Mouse (Mus musculus): ENCODE results near the gene Lama4. TPM values are rescaled to one million over a fixed set of nuclear protein-coding genes. Genes with fewer than 3 reads are reported as not detected.
A peak's percentile ranks its signal among the peaks of the same experiment; 100 is the strongest.

Lama4 gene
- polyA plus RNA-seq (2016; fragmentation: Nextera tagmentation; extraction: Ambion mirVana): 29.7 and 35.5 TPM in 2 replicates

GRCm38 (mm10) chr10:38965075-38965781 is at the start of gene Lama4:
Lama4 (plus strand) TSS chr10:38965515.
- Histone ChIP-seq H3K27me3 (peaks cover 3% of the 10 kb centered on the region; the same call in 1 of the 2 replicates), H3K4me3 (peak within 1 kb of the TSS; percentile 41), H3K36me3 (no peaks in the 10 kb centered on the region), H3K9me3 (replicated peaks) (no peaks in the 10 kb centered on the region), H3K27ac (peak within 1 kb of the TSS; percentile 68), H3K4me1 (peaks cover 14% of the 10 kb centered on the region), H3K9ac (peak within 1 kb of the TSS; percentile 59), H3K4me2 (replicated peaks) (peak within 1 kb of the TSS; percentile 71)
- WGBS: 4% methylated on average over 24 of the region's 24 CpGs
- peak; percentile 86 for ATAC-seq (ENCODE audit: low FRiP score)

GRCm38 (mm10) chr10:38916027-38916617 is 49.2 kb upstream of the Lama4 start:
- H3K36me3 ChIP-seq: no peaks in the 10 kb centered on the region
- H3K9me3 ChIP-seq (replicated peaks): no peaks in the 10 kb centered on the region
- H3K4me1 ChIP-seq: no peaks in the 10 kb centered on the region
- H3K27me3 ChIP-seq: no peaks in the 10 kb centered on the region
- H3K9ac ChIP-seq: no peak overlapping the region
- no peak overlapping the region for H3K4me3 ChIP-seq
- H3K4me2 ChIP-seq (replicated peaks): no peak overlapping the region
- H3K27ac ChIP-seq: no peak overlapping the region
- whole genome bisulfite sequencing: 72% methylated on average over 4 of the region's 4 CpGs
- ATAC-seq (ENCODE audit: low FRiP score): no peak

- WGBS: 91% methylated on average over 6 of the region's 6 CpGs
- Histone ChIP-seq H3K9ac (no peak overlapping the region), H3K27ac (no peak overlapping the region), H3K4me2 (replicated peaks) (no peak overlapping the region), H3K36me3 (no peaks in the 10 kb centered on the region), H3K9me3 (replicated peaks) (no peaks in the 10 kb centered on the region), H3K4me1 (no peaks in the 10 kb centered on the region), H3K4me3 (no peak overlapping the region), H3K27me3 (no peaks in the 10 kb centered on the region)
- ATAC-seq (ENCODE audit: low FRiP score): no peak
These were observed 36.2 kb upstream of the Lama4 start for GRCm38 (mm10) chr10:38928940-38929697.

- no peak overlapping the region for H3K4me3 ChIP-seq
- no peaks in the 10 kb centered on the region for H3K36me3 ChIP-seq
- no peak overlapping the region for H3K4me2 ChIP-seq (replicated peaks)
- H3K9ac ChIP-seq: no peak overlapping the region
- no peaks in the 10 kb centered on the region for H3K27me3 ChIP-seq
- H3K9me3 ChIP-seq (replicated peaks): no peaks in the 10 kb centered on the region
- ATAC-seq (ENCODE audit: low FRiP score): no peak
- H3K27ac ChIP-seq: no peak overlapping the region
- no peaks in the 10 kb centered on the region for H3K4me1 ChIP-seq
- 62% methylated on average over 2 of the region's 2 CpGs for WGBS
These were observed 20.6 kb upstream of the Lama4 start for GRCm38 (mm10) chr10:38944701-38945100.

- WGBS: 67% methylated on average over 2 of the region's 2 CpGs
- H3K27me3 ChIP-seq: peaks cover 3% of the 10 kb centered on the region; the same call in 1 of the 2 replicates
These were observed 3.4 kb upstream of the Lama4 start for GRCm38 (mm10) chr10:38961920-38962319.

GRCm38 (mm10) chr10:38964719-38965074 is 618 bp upstream of the Lama4 start:
- Histone ChIP-seq H3K4me1 (peaks cover 14% of the 10 kb centered on the region), H3K9ac (no peak overlapping the region), H3K27ac (no peak overlapping the region), H3K9me3 (replicated peaks) (no peaks in the 10 kb centered on the region), H3K36me3 (no peaks in the 10 kb centered on the region), H3K27me3 (peaks cover 3% of the 10 kb centered on the region; the same call in 1 of the 2 replicates), H3K4me2 (replicated peaks) (no peak overlapping the region; the same call in 1 of the 2 replicates), H3K4me3 (no peak overlapping the region)
- ATAC-seq (ENCODE audit: low FRiP score): 0 out of 2 replicates have a peak, but pooled peaks have one; percentile 11
- 80% methylated on average over 4 of the region's 4 CpGs for WGBS

More at GRCm38 (mm10) chr10:38961920-38962319, 3.4 kb upstream of the Lama4 start:
- H3K9ac ChIP-seq: no peak overlapping the region
- no peaks in the 10 kb centered on the region for H3K9me3 ChIP-seq (replicated peaks)
- H3K4me2 ChIP-seq (replicated peaks): no peak overlapping the region
- no peaks in the 10 kb centered on the region for H3K36me3 ChIP-seq
- H3K4me3 ChIP-seq: no peak overlapping the region
- H3K27ac ChIP-seq: no peak overlapping the region
- ATAC-seq (ENCODE audit: low FRiP score): no peak
- H3K4me1 ChIP-seq: peaks cover 13% of the 10 kb centered on the region

GRCm38 (mm10) chr10:38965857-38966256 is 542 bp downstream of the Lama4 start:
- H3K36me3 ChIP-seq: no peaks in the 10 kb centered on the region
- peak overlapping the region; percentile 59 for H3K9ac ChIP-seq
- ATAC-seq (ENCODE audit: low FRiP score): peak; percentile 48
- H3K4me2 ChIP-seq (replicated peaks): peak overlapping the region; percentile 71
- WGBS: under 1% methylated on average over 14 of the region's 14 CpGs
- H3K4me1 ChIP-seq: peaks cover 14% of the 10 kb centered on the region
- H3K9me3 ChIP-seq (replicated peaks): no peaks in the 10 kb centered on the region
- H3K27ac ChIP-seq: peak overlapping the region; percentile 68
- H3K4me3 ChIP-seq: peak overlapping the region; percentile 41
- peaks cover 3% of the 10 kb centered on the region; the same call in 1 of the 2 replicates for H3K27me3 ChIP-seq

GRCm38 (mm10) chr10:38966646-38967045 is 1.3 kb downstream of the Lama4 start:
- Histone ChIP-seq H3K36me3 (no peaks in the 10 kb centered on the region), H3K9ac (0 out of 2 replicates have a peak overlapping the region, but pooled peaks have one; percentile 25), H3K4me1 (peaks cover 14% of the 10 kb centered on the region), H3K4me3 (peak overlapping the region; percentile 41), H3K27ac (no peak overlapping the region), H3K4me2 (replicated peaks) (peak overlapping the region; percentile 71), H3K9me3 (replicated peaks) (no peaks in the 10 kb centered on the region), H3K27me3 (peaks cover 3% of the 10 kb centered on the region; the same call in 1 of the 2 replicates)
- no peak for ATAC-seq (ENCODE audit: low FRiP score)
- WGBS: 81% methylated on average over 2 of the region's 2 CpGs

- 75% methylated on average over 10 of the region's 10 CpGs for WGBS
- H3K27me3 ChIP-seq: peaks cover 3% of the 10 kb centered on the region; the same call in 1 of the 2 replicates
- peaks cover 14% of the 10 kb centered on the region for H3K4me1 ChIP-seq
- no peak overlapping the region for H3K4me3 ChIP-seq
- no peak overlapping the region for H3K9ac ChIP-seq
- ATAC-seq (ENCODE audit: low FRiP score): no peak
- no peaks in the 10 kb centered on the region for H3K9me3 ChIP-seq (replicated peaks)
- peak overlapping the region; percentile 32 for H3K4me2 ChIP-seq (replicated peaks)
- H3K36me3 ChIP-seq: no peaks in the 10 kb centered on the region
- H3K27ac ChIP-seq: no peak overlapping the region
These were observed 3.2 kb downstream of the Lama4 start for GRCm38 (mm10) chr10:38968326-38969072.

GRCm38 (mm10) chr10:38969543-38969942 is 4.2 kb downstream of the Lama4 start:
- H3K36me3 ChIP-seq: no peaks in the 10 kb centered on the region
- no peak overlapping the region for H3K9ac ChIP-seq
- 84% methylated on average over 2 of the region's 2 CpGs for WGBS
- H3K9me3 ChIP-seq (replicated peaks): no peaks in the 10 kb centered on the region
- no peak overlapping the region for H3K4me2 ChIP-seq (replicated peaks)
- peaks cover 3% of the 10 kb centered on the region; the same call in 1 of the 2 replicates for H3K27me3 ChIP-seq
- ATAC-seq (ENCODE audit: low FRiP score): no peak
- H3K4me1 ChIP-seq: peaks cover 14% of the 10 kb centered on the region
- no peak overlapping the region for H3K4me3 ChIP-seq
- no peak overlapping the region for H3K27ac ChIP-seq

- H3K4me2 ChIP-seq (replicated peaks): no peak overlapping the region
- H3K4me1 ChIP-seq: peaks cover 14% of the 10 kb centered on the region
- H3K4me3 ChIP-seq: no peak overlapping the region
- peaks cover 3% of the 10 kb centered on the region; the same call in 1 of the 2 replicates for H3K27me3 ChIP-seq
- H3K27ac ChIP-seq: no peak overlapping the region
- no peaks in the 10 kb centered on the region for H3K9me3 ChIP-seq (replicated peaks)
- 87% methylated on average over 6 of the region's 6 CpGs for WGBS
- ATAC-seq (ENCODE audit: low FRiP score): no peak
- H3K9ac ChIP-seq: no peak overlapping the region
- no peaks in the 10 kb centered on the region for H3K36me3 ChIP-seq
These were observed 4.7 kb downstream of the Lama4 start for GRCm38 (mm10) chr10:38969975-38970374.
